Mouse (Mus musculus) telencephalon, adult 2 months (tissue): ENCODE measurements at regions not wholly inside any gene's neighbourhood (a gene's known extent, or its start where the extent isn't known, plus 50 kb on each side); places are given as distances from the start of the nearest gene placed in this dataset.

ENCODE experiments used
- DNase-seq: peaks from one replicate; pipeline ENCODE4 v3.0.0-alpha.2; 2011; ENCODE audit warnings: low read depth, low spot score

DNA sequence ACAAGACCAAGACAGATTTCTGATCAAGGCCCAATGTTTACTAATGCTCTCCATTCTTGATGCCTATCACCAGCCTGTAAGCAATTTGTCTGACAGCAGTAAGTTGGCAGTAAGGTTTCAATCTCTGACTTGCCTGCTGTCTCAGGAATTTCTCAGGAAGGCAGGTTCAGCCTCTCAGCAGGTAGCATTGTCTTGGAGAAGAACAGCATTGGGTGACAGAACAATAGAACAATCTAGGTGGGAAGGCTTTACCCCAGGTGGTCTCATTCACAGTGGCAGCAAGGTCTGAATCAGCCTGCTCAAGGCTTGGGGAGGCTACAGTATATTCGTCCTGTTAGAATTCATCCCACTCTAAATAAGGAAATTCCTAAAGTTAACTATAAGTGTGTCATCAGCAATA is 81.2 kb upstream of the Chordc1 start:
- DNase-seq: no peak

DNA sequence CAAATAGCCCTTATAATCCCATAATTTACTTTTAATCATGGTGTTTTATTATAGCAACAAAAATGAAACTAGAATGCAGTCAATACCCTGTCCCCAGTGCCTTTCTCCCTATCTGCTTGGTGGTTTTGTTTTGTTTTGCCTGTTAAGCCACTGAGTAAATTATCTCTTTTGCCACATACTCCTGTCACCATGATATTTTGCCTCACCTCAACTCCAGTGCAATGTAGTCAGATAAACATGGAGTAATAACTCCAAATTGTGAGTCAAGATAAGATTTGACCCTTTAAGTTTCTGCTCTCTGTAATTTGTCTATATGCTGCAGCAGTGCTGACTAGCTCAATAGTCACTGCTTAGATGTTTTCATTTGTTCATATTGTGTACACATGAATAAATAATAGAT is 65.3 kb upstream of the Chordc1 start:
- DNase-seq: no peak

DNA sequence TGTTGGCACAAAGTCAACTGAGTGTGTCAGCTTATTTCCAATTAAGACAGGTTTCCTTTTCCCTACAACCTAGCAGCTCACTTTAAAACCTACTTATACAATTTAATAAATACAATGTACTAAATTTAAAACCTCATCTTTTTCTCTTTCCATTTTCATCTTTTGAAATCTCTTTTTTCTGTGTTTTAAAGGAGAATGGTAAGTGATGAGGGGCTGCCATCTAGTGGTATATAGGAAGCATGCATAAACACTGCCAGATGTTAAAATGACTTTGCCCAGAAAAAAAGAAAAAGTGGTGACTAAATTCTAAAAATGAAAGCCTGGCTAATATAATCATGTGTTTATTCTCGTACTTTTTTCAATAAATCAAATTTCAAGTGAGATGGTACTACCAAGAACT is 62.0 kb upstream of the Chordc1 start:
- DNase-seq: peak; percentile 9
